Mouse (Mus musculus) G1E (cell line): ENCODE data around the gene Micu2.
"Not testable (repeated sequence)": the region's sequence is repeated elsewhere in the genome, so short reads cannot be mapped to it uniquely, and the experiment has no call there.

Experiments used
- CTCF ChIP-seq: IDR thresholded peaks from 2 replicates; pipeline ENCODE4 v1.5.1; 2012; ENCODE audit warnings: low read depth, low read length, inconsistent platforms, mixed read lengths
- TAL1 ChIP-seq: conservative IDR thresholded peaks from 2 replicates; pipeline ENCODE4 v1.6.1; 2012; ENCODE audit warnings: low read depth, low read length, inconsistent platforms, mixed read lengths

DNA sequence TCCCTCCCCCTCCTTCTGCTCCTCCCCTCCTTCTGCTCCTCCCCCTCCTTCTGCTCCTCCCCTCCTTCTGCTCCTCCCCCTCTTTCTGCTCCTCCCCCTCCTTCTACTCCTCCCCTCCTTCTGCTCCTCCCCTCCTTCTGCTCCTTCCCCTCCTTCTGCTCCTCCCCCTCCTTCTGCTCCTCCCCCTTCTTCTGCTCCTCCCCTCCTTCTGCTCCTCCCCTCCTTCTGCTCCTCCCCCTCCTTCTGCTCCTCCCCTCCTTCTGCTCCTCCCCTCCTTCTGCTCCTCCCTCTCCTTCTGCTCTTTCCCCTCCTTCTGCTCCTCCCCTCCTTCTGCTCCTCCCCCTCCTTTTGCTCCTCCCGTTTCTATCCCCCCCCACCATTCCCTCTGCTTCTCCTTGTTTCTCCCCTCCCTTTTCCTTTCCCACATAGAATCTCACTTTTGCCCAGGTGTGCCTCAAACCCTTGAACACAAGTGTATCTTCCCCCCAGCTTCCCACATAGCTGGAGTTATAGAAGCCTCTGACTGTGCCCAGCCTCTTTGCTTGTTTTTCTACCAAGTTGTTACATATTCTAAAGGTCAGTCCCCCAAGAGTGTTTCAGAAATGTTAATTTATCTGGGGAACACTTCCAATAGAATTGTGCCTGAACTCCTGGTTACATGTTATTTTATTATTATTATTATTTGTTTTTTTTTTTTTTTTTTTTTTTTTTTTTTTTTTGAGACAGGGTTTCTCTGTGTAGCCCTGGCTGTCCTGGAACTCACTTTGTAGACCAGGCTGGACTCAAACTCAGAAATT, 86.7 kb downstream of the Micu2 start:
- TF ChIP-seq CTCF, TAL1: not testable (repeated sequence)
